Mouse (Mus musculus) megakaryocyte, embryonic 14.5 days (primary cell): ENCODE data around the gene Chst3. TPM values are rescaled to one million over a fixed set of nuclear protein-coding genes. Genes with fewer than 3 reads are reported as not detected.
A peak's percentile ranks its signal among the peaks of the same experiment; 100 is the strongest.

Source experiments
- H3K27me3 ChIP-seq: replicated peaks from 2 replicates; pipeline ENCODE3; 2012; ENCODE audit warnings: inconsistent platforms
- H3K36me3 ChIP-seq: replicated peaks from 2 replicates; pipeline ENCODE3; 2012; ENCODE audit warnings: low read length, inconsistent platforms, mixed read lengths
- H3K4me1 ChIP-seq: 2 replicates; pipeline ENCODE4 v1.6.1; 2012; ENCODE audit warnings: inconsistent platforms
- H3K4me3 ChIP-seq: replicated peaks from 2 replicates; pipeline ENCODE3; 2012; ENCODE audit warnings: moderate library complexity, mild to moderate bottlenecking, inconsistent platforms
- H3K9me3 ChIP-seq: 2 replicates; pipeline ENCODE4 v1.6.1; 2012; ENCODE audit warnings: inconsistent platforms
- FLI1 ChIP-seq: IDR thresholded peaks from 2 replicates; pipeline ENCODE4 v1.6.1; 2012; ENCODE audit warnings: low read length, inconsistent platforms, mixed read lengths
- GATA1 ChIP-seq: IDR thresholded peaks from 3 replicates; pipeline ENCODE4 v1.6.1; 2012; ENCODE audit warnings: mixed read lengths, low read length, inconsistent platforms, borderline replicate concordance
- polyA plus RNA-seq: library from polyadenylated mRNA; stranded (reverse); fragments of >175 nt; gene quantifications from 2 replicates; pipeline ENCODE4 v1.2.3, GENCODE M21; 2012; ENCODE audit warnings: low replicate concordance; ENCODE audit not compliant: insufficient read depth

The Chst3 gene
- not detected in 2 replicates for polyA plus RNA-seq

- peaks cover 11% of the 10 kb centered on the region for H3K4me1 ChIP-seq
- H3K4me3 ChIP-seq, result peak within 1 kb of the TSS; percentile 78
- TF ChIP-seq GATA1, result no peak
- TF ChIP-seq FLI1, result no peak
- H3K36me3 ChIP-seq, result no peaks in the 10 kb centered on the region
- H3K27me3 ChIP-seq, result peaks cover 80% of the 10 kb centered on the region
- H3K9me3 ChIP-seq, result no peaks in the 10 kb centered on the region
These were observed at the start of gene Chst3 for GRCm38 (mm10) chr10:60218591-60219499. TSS of gene Chst3 (minus strand) at chr10:60219260.

- Histone ChIP-seq H3K27me3 (peaks cover 43% of the 10 kb centered on the region), H3K4me3 (no peak overlapping the region), H3K4me1 (peaks cover 38% of the 10 kb centered on the region), H3K9me3 (no peaks in the 10 kb centered on the region), H3K36me3 (no peaks in the 10 kb centered on the region)
- TF ChIP-seq FLI1, result no peak
- no peak for TF ChIP-seq GATA1
These were observed 49.7 kb upstream of the Chst3 start for GRCm38 (mm10) chr10:60268738-60269137.

- no peaks in the 10 kb centered on the region for H3K36me3 ChIP-seq
- peaks cover 49% of the 10 kb centered on the region for H3K27me3 ChIP-seq
- H3K4me1 ChIP-seq, result peaks cover 40% of the 10 kb centered on the region
- H3K9me3 ChIP-seq, result no peaks in the 10 kb centered on the region
- H3K4me3 ChIP-seq, result no peak overlapping the region
- TF ChIP-seq GATA1, result no peak
- TF ChIP-seq FLI1, result no peak
These were observed 47.9 kb upstream of the Chst3 start for GRCm38 (mm10) chr10:60266842-60267401.

GRCm38 (mm10) chr10:60265252-60265651 is 46.2 kb upstream of the Chst3 start:
- Histone ChIP-seq H3K36me3 (no peaks in the 10 kb centered on the region), H3K4me1 (peaks cover 48% of the 10 kb centered on the region), H3K4me3 (no peak overlapping the region), H3K27me3 (peaks cover 57% of the 10 kb centered on the region), H3K9me3 (no peaks in the 10 kb centered on the region)
- TF ChIP-seq GATA1 (no peak), FLI1 (no peak)

- no peaks in the 10 kb centered on the region for H3K9me3 ChIP-seq
- peak overlapping the region; percentile 20 for H3K4me3 ChIP-seq
- H3K27me3 ChIP-seq, result peaks cover 63% of the 10 kb centered on the region
- peaks cover 41% of the 10 kb centered on the region for H3K4me1 ChIP-seq
- TF ChIP-seq GATA1 (no peak), FLI1 (no peak)
- no peaks in the 10 kb centered on the region for H3K36me3 ChIP-seq
These were observed 44.3 kb upstream of the Chst3 start for GRCm38 (mm10) chr10:60263351-60263750.

- H3K4me1 ChIP-seq, result peaks cover 41% of the 10 kb centered on the region
- TF ChIP-seq FLI1, result no peak
- no peak for TF ChIP-seq GATA1
- no peaks in the 10 kb centered on the region for H3K9me3 ChIP-seq
- H3K36me3 ChIP-seq, result no peaks in the 10 kb centered on the region
- peaks cover 57% of the 10 kb centered on the region for H3K27me3 ChIP-seq
- no peak overlapping the region for H3K4me3 ChIP-seq
These were observed 43.3 kb upstream of the Chst3 start for GRCm38 (mm10) chr10:60262386-60262785.

GRCm38 (mm10) chr10:60261530-60261929 is 42.5 kb upstream of the Chst3 start:
- no peak overlapping the region for H3K4me3 ChIP-seq
- no peak for TF ChIP-seq FLI1
- no peak for TF ChIP-seq GATA1
- H3K36me3 ChIP-seq, result no peaks in the 10 kb centered on the region
- H3K9me3 ChIP-seq, result no peaks in the 10 kb centered on the region
- H3K27me3 ChIP-seq, result peaks cover 51% of the 10 kb centered on the region
- H3K4me1 ChIP-seq, result peaks cover 41% of the 10 kb centered on the region

- peaks cover 41% of the 10 kb centered on the region for H3K4me1 ChIP-seq
- H3K27me3 ChIP-seq, result peaks cover 48% of the 10 kb centered on the region
- TF ChIP-seq FLI1 (no peak), GATA1 (no peak)
- no peaks in the 10 kb centered on the region for H3K36me3 ChIP-seq
- H3K4me3 ChIP-seq, result no peak overlapping the region
- no peaks in the 10 kb centered on the region for H3K9me3 ChIP-seq
These were observed 41.7 kb upstream of the Chst3 start for GRCm38 (mm10) chr10:60260557-60261294.

- peaks cover 28% of the 10 kb centered on the region for H3K4me1 ChIP-seq
- no peaks in the 10 kb centered on the region for H3K9me3 ChIP-seq
- no peak for TF ChIP-seq GATA1
- TF ChIP-seq FLI1, result no peak
- H3K36me3 ChIP-seq, result no peaks in the 10 kb centered on the region
- H3K4me3 ChIP-seq, result no peak overlapping the region
- H3K27me3 ChIP-seq, result peaks cover 50% of the 10 kb centered on the region
These were observed 38.3 kb upstream of the Chst3 start for GRCm38 (mm10) chr10:60257261-60257825.
